Mouse (Mus musculus) neutrophil, adult 65 days (primary cell): ENCODE measurements around the gene Styx. TPM values are rescaled to one million over a fixed set of nuclear protein-coding genes. Genes with fewer than 3 reads are reported as not detected.

Experiments used
- total RNA-seq: library from RNA; stranded (reverse); gene quantifications from 2 replicates; pipeline ENCODE4 v1.2.4, GENCODE M21; 2023

Gene Styx
- total RNA-seq, result 8.5 and 10.1 TPM in 2 replicates

DNA sequence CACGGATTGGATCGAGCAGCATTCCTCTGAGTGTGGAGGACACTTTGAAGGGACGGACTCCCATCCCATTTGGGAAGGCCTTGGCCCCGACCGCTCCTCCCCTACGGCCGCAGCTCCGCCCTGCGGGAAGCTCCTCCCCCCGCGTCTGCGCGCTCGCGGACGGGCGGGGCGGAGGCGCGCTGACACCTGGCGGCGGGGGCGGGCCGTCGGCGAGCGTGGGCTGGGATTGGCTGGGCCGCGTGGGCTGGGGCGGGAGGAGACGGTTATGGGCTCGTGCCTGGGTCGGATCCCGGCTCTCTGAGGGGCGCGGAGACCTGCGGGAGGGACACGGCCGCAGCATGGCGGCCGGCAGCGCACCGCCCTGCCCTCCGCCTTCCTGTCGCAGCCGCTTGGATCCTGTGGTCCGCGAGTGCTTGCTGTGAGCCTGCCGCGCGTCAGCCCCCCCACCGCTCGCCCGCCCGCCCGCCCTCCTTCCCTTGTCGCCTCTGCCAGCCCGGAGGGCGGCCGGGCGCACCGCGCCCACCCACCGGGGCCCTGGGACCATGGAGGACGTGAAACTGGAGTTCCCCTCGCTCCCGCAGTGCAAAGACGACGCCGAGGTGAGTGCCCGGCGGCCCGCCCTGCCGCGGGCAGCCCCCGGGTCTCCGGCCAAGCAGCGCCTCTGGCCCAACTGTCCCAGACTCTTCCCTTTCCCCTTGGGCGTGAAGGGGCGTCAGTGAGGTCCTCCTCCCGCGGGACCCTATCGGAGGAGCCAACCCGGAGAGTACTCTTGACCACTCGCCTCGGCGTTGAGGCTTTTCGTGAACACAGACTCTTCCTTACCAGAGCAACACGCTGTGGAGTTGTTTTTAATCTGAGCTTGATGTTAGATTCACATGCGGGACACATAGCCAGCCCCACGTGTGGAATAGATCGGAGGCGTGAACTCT, at the start of gene Styx:
Gene Styx, plus strand, starts transcription at position 163 of the 929 bp plus-strand sequence.

DNA sequence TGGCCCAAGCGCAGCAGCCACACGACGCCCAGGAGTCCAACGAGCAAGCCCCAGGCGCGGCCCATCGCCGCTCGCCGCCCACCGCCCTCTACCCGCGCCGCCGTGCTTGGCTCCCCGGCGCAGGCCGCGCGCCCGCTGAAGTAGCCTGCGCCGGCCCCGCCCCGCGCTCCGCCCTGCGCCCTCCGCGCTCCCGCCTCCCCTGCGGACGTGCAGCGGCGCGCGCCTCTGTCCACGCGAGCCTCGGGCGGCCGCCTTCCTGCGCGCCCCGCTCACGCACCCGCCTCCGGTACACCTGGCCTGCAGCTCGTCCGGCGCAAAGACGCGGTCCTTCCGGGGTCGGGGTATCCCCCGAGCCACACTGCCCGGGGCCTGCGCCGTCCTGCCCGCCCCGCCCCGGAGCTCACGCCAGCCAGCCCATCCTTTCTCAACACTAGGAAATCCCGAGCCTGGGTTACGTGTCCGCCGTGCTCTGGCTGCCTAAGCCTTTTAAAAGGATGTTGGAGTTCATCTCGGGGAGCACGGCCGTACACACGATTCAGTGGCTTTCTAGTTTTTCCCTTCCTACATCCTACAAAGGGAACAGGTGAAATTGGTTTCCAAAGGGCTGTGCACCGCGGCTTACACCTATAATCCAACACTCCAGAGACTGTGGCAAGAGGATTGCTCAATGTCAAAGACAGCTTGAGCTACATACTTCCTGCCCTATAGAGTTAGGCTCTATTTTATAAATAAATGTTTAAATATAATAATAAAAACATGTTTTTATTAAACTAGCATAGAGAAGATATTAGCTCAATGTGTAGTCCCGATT, 32.3 kb upstream of the Styx start, which contains the start of gene Ero1l:
Gene Ero1l, minus strand, starts transcription at position 346 of the 811 bp plus-strand sequence.

DNA sequence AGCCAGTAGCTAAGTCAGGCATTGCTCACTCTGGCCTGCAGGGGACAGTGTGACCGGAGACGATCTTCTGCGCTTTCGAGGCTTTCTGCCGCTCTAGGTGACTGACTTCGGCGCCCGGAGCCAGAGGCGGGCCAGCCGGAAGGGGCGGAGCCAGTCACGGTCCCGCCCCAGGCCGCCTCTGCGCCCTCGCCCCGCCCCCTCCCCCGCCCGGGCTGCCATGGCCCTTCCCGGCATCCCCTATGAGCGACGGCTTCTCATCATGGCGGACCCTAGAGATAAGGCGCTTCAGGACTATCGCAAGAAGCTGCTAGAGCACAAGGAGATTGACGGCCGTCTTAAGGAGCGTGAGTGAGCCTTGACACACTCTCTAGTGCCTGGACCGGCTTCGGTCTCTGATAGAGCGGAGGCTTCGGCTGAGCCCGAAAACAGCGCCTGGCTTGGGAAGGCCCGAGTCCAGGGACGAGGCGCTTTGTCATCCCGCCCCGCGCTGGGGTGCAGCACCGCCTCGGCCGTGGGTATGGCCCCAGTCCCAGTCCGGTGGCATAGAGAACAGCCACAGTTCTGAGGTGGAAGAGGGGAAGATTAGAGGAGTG, 21.2 kb upstream of the Styx start, which contains the start of gene Psmc6:
Gene Psmc6, plus strand, starts transcription at position 200 of the 593 bp plus-strand sequence.

GRCm38 (mm10) chr14:45404813-45405212, 53.9 kb downstream of the Styx start, which contains the start of gene Gnpnat1:
TSS of gene Gnpnat1 (minus strand) at chr14:45404913.

Other genes starting within 250 kb of the Styx start
- gene Gpr137c, start 131.4 kb upstream of the Styx start, total RNA-seq, result 3.3 and 4.3 TPM in 2 replicates
- 21.3 and 26.5 TPM in 2 replicates for gene Txndc16, start 130.8 kb upstream of the Styx start, total RNA-seq
- gene Ero1l, start 32.3 kb upstream of the Styx start, total RNA-seq, result 80.1 and 112 TPM in 2 replicates
- 72.0 and 82.5 TPM in 2 replicates for gene Psmc6, start 21.3 kb upstream of the Styx start, total RNA-seq
- 4.0 and 4.2 TPM in 2 replicates for gene Gnpnat1, start 53.8 kb downstream of the Styx start, total RNA-seq
- not detected in 2 replicates for gene Fermt2, start 179.0 kb downstream of the Styx start, total RNA-seq